Mouse (Mus musculus) heart, adult 2 months (tissue): ENCODE data around the gene Dnaaf5. TPM values are rescaled to one million over a fixed set of nuclear protein-coding genes. Genes with fewer than 3 reads are reported as not detected.

ENCODE experiments used
- DNase-seq, 2 experiments: peaks; one replicate each; pipeline ENCODE4 v3.0.0; 2021
- H3K27ac ChIP-seq: fragments of 200-600 bp; 2 replicates; pipeline ENCODE4 v1.8.1; 2022
- H3K27me3 ChIP-seq: fragments of 200-500 bp; 2 replicates; pipeline ENCODE4 v1.6.1; 2012; ENCODE audit warnings: mild to moderate bottlenecking, low read length, inconsistent platforms, mixed read lengths; ENCODE audit not compliant: control insufficient read depth, insufficient read depth
- H3K36me3 ChIP-seq: fragments of 200-500 bp; 2 replicates; pipeline ENCODE4 v1.6.1; 2012; ENCODE audit warnings: low read length, inconsistent platforms; ENCODE audit not compliant: control insufficient read depth, insufficient read depth
- H3K4me1 ChIP-seq: fragments of 200-500 bp; 2 replicates; pipeline ENCODE4 v1.6.1; 2011; ENCODE audit warnings: low read length; ENCODE audit not compliant: control insufficient read depth, insufficient read depth
- H3K4me3 ChIP-seq: fragments of 200-600 bp; 2 replicates; pipeline ENCODE4 v1.8.1; 2022
- H3K79me2 ChIP-seq: fragments of 200-500 bp; replicated peaks from 2 replicates; pipeline ENCODE4 v1.6.1; 2012; ENCODE audit warnings: mild to moderate bottlenecking, inconsistent platforms, low read length, moderate library complexity, mixed read lengths; ENCODE audit not compliant: control insufficient read depth, insufficient read depth
- H3K9ac ChIP-seq: fragments of 200-500 bp; 2 replicates; pipeline ENCODE4 v1.6.1; 2012; ENCODE audit warnings: low read depth, mild to moderate bottlenecking, control low read depth, inconsistent platforms, low read length, mixed read lengths
- CTCF ChIP-seq: fragments of 200-600 bp; IDR thresholded peaks from 2 replicates; pipeline ENCODE4 v1.8.1; 2022; ENCODE audit warnings: antibody characterized with exemption, mild to moderate bottlenecking, moderate library complexity
- EP300 ChIP-seq: fragments of 200-500 bp; IDR thresholded peaks from 2 replicates; pipeline ENCODE4 v1.6.1; 2011; ENCODE audit warnings: low read depth, low read length, control low read depth; ENCODE audit not compliant: insufficient read depth
- POLR2A ChIP-seq: fragments of 200-500 bp; IDR thresholded peaks from 2 replicates; pipeline ENCODE4 v1.6.1; 2011; ENCODE audit warnings: mild to moderate bottlenecking, low read depth, low read length, control low read depth; ENCODE audit not compliant: insufficient read depth
- WGBS: fragments of 180-500 bp; shearing (Covaris S2); methylation state at CpG from one replicate; pipeline ENCODE4 v1.1.7; 2018; 5-methylcytosine and 5-hydroxymethylcytosine counted together
- intact Hi-C: fragments of 180-260 bp; cut with DNase I; formaldehyde crosslinking; loops from one replicate; pipeline ENCODE4 v1.15.1; 2025
- polyA plus RNA-seq: library from polyadenylated mRNA; depleted of rRNA; stranded (reverse); fragments of >200 nt; gene quantifications from 2 replicates; pipeline ENCODE4 v1.2.3, GENCODE M21; 2012
- total RNA-seq, 2 experiments: library from RNA; stranded (reverse); gene quantifications; 2 replicates each; pipeline ENCODE4 v1.2.3; 2021

Gene Dnaaf5
- total and polyA plus RNA-seq, 3 experiments: 12.2 to 16.7 (median 16.1) TPM

DNA sequence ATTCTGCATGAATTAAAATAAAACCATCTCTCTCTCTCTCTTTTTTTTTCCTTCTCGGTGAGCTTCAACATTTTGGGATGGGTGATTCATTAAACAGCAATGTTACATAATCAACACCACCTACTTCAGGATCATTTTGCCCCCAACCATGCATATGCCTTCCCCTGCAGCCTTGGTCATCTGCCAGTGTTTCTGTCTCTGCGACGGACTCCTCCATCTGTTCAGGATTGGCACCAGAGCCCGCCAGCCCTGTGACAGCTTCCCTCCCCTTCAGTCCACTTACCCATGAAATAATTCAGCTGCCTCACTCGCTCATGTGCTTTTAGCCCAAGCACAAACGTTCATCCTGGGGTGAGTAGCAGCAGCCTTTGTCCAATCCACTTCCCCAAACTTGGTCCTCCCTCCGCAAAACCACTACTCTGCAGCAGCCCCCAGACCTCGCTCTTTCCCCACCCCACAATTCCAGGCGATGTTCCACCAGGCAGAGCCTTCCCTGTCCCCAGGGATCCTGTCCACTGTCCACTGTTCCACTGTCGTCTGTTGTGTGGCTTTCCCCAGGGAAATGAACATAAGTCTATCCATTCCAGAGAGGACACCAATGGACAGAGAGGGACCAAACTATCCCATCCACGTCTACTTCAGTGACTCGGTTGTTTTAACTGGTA lies 11.6 kb upstream of the Dnaaf5 start:
- no peaks in the 10 kb centered on the region for H3K36me3 ChIP-seq
- TF ChIP-seq CTCF (no peak), POLR2A (no peak), EP300 (no peak)
- DNase-seq: no peak
- H3K79me2 ChIP-seq: no peaks in the 10 kb centered on the region
- no peak overlapping the region for H3K27ac ChIP-seq
- H3K4me3 ChIP-seq: no peak overlapping the region
- H3K4me1 ChIP-seq: no peaks in the 10 kb centered on the region; the same call in 1 of the 2 replicates
- H3K27me3 ChIP-seq: no peaks in the 10 kb centered on the region
- WGBS: 55% methylated on average over 12 of the region's 12 CpGs
- intact Hi-C loops: loop anchor here (5.0 kb wide), 1 partner anchor 51 kb away; no protein-coding TSS in a partner anchor
- H3K9ac ChIP-seq: no peak overlapping the region

DNA sequence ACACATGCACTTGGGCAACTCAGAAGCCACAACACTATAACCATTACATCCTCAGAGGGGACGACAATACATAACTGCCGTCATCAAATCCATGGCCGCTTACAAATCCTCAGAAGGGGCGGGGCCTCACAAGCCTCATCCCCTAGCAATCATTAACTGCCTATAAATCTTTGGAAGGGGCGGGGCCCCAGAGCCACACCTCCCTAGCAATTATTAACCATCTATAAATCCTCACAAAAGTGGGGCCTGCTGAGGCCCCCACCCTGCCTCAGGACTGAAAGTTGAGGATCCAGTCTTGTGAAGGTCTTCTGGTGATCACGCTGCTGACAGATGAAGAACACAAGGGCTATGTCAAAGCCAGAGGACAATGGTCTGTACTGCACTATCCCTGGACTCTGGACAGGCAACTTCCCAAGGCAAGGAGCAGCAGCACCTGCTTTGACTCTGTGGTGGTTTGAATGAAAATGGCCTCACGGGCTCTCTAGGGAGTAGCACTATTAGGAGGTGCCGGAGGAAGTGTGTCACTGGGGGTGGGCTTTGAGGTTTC lies 11.0 kb upstream of the Dnaaf5 start:
- intact Hi-C loops: loop anchor here (5.0 kb wide), 1 partner anchor 52 kb away; no protein-coding TSS in a partner anchor
- WGBS: 86% methylated on average over 8 of the region's 8 CpGs
- no peak overlapping the region for H3K4me3 ChIP-seq
- no peaks in the 10 kb centered on the region for H3K27me3 ChIP-seq
- H3K36me3 ChIP-seq: no peaks in the 10 kb centered on the region
- TF ChIP-seq CTCF: no peak
- no peak for TF ChIP-seq EP300
- no peak for TF ChIP-seq POLR2A
- H3K9ac ChIP-seq: no peak overlapping the region
- no peak for DNase-seq
- H3K4me1 ChIP-seq: no peaks in the 10 kb centered on the region; the same call in 1 of the 2 replicates
- no peaks in the 10 kb centered on the region for H3K79me2 ChIP-seq
- no peak overlapping the region for H3K27ac ChIP-seq

DNA sequence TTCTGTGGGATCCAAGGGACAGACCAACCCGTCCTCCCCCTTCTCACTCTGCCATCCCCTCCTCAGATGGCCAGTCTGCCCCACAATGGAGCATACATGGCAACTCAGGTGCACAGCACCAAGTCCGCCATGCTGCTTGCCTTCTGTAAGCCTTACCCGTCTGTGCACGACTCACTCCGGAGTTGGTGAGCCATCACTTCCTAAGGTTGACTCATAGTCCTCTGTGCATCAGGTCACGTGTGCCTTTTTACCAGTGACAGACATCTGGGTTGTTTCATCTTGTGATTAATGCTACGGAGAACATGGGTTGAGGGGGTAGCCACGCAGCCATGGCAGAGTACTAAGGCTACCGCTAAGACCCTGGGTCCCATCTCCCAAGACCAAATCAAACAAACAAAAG lies 9.4 kb upstream of the Dnaaf5 start:
- Histone ChIP-seq H3K36me3 (no peaks in the 10 kb centered on the region), H3K27ac (no peak overlapping the region), H3K79me2 (no peaks in the 10 kb centered on the region), H3K4me3 (no peak overlapping the region), H3K9ac (no peak overlapping the region), H3K27me3 (no peaks in the 10 kb centered on the region), H3K4me1 (no peaks in the 10 kb centered on the region; the same call in 1 of the 2 replicates)
- intact Hi-C loops: no loop called here
- 67% methylated on average over 9 of the region's 9 CpGs for WGBS
- no peak for DNase-seq
- TF ChIP-seq CTCF (no peak), POLR2A (no peak), EP300 (no peak)

DNA sequence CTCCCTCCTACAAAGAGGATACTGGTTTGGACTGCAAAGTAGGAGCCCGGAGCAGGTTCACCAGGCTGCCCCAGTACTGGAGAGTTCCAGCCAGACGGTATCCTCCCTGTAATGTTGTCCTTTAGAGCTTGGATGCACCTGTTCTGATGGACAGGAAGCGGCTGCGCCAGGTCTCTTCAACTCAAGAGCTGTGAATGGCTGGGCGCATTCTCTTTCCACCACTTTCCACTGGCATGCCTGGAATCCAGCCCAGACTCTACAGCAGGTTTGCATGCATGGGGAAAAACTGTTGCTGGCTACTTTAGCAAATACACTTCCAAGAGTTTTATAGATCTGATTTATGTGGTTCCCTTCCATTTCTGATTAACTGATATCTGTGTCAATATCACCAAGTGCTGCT lies 8.7 kb upstream of the Dnaaf5 start:
- Histone ChIP-seq H3K27me3 (no peaks in the 10 kb centered on the region), H3K36me3 (no peaks in the 10 kb centered on the region), H3K9ac (no peak overlapping the region), H3K4me1 (no peaks in the 10 kb centered on the region; the same call in 1 of the 2 replicates), H3K27ac (no peak overlapping the region), H3K79me2 (no peaks in the 10 kb centered on the region), H3K4me3 (no peak overlapping the region)
- no peak for TF ChIP-seq EP300
- no peak for TF ChIP-seq CTCF
- no peak for TF ChIP-seq POLR2A
- DNase-seq: peak in 1 of 2 experiments; percentile 35
- intact Hi-C loops: no loop called here
- WGBS: 46% methylated on average over 5 of the region's 5 CpGs

DNA sequence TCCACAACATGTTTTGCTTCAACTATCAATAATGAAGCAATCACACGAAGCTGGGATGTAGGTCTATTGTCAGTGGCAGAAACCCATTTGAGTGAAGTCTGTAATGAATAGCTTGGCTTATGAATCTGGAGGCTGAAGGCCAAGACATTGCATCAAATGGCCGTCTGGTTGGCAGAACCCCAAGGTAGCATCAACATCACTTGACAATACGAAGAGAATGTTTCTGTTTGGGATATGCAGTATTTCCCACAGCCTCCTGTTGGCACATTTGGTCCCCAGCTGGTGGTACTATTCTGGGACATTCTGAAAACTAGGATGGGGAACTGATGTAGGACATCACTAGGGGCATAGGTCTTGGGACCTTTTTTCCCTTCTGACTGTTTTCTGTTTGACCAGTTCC lies 6.1 kb upstream of the Dnaaf5 start:
- no peaks in the 10 kb centered on the region for H3K36me3 ChIP-seq
- TF ChIP-seq CTCF (no peak), POLR2A (no peak), EP300 (no peak)
- no peak for DNase-seq
- intact Hi-C loops: no loop called here
- 52% methylated on average over 3 of the region's 3 CpGs for WGBS
- H3K79me2 ChIP-seq: no peaks in the 10 kb centered on the region
- no peak overlapping the region for H3K27ac ChIP-seq
- no peaks in the 10 kb centered on the region for H3K4me1 ChIP-seq
- H3K4me3 ChIP-seq: no peak overlapping the region
- no peak overlapping the region for H3K9ac ChIP-seq
- H3K27me3 ChIP-seq: no peaks in the 10 kb centered on the region

DNA sequence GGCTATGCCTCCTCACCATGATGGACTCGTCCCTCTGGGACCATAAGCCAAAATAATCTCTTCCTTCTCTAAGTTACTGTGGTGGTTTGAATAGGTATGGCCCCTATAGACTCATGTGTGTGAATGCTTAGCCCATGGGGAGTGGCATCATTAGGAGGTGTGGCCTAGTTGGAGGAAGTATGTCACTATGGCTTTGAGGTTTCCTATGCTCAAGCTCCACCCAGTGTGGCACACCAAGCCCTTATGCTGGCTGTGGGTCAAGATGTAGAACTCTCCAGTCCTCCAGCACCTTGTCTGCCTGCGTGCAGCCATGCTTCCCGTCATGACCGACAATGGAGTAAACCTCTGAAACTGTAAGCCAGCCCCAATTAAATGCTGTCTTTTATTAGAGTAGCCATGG lies 4.3 kb upstream of the Dnaaf5 start:
- TF ChIP-seq CTCF: no peak
- no peak for TF ChIP-seq POLR2A
- TF ChIP-seq EP300: no peak
- H3K36me3 ChIP-seq: no peaks in the 10 kb centered on the region
- no peaks in the 10 kb centered on the region for H3K4me1 ChIP-seq
- 92% methylated on average over 4 of the region's 4 CpGs for WGBS
- H3K79me2 ChIP-seq: no peaks in the 10 kb centered on the region
- H3K27me3 ChIP-seq: no peaks in the 10 kb centered on the region
- no peak overlapping the region for H3K9ac ChIP-seq
- no peak overlapping the region for H3K4me3 ChIP-seq
- H3K27ac ChIP-seq: no peak overlapping the region
- DNase-seq: no peak
- intact Hi-C loops: loop anchor here (5.0 kb wide), 2 partner anchors 107 to 153 kb away; partner anchors contain the start of gene Get4
